Mouse (Mus musculus): ENCODE measurements around the gene Phactr1.

The Phactr1 gene

DNA sequence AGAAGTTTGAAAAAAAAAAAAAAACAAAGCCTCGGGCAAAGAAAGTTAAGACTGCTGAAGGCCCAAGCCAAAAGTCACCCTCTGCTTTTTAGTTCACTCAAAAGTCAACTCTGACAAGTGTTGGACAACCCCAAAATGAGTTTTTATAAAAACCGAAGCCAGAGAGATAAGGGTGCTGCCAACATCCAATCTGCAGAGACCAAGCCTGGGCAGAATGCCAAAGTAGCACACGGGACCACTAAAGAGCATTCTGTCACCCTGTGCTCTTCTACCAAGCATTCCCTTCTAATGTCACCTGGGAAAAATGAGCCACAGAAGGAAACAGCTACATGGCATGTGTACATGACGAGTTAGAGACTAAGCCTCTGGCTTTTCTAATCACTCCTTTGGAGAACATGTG, 454.0 kb downstream of the Phactr1 start:
- DNase-seq, result no peak

DNA sequence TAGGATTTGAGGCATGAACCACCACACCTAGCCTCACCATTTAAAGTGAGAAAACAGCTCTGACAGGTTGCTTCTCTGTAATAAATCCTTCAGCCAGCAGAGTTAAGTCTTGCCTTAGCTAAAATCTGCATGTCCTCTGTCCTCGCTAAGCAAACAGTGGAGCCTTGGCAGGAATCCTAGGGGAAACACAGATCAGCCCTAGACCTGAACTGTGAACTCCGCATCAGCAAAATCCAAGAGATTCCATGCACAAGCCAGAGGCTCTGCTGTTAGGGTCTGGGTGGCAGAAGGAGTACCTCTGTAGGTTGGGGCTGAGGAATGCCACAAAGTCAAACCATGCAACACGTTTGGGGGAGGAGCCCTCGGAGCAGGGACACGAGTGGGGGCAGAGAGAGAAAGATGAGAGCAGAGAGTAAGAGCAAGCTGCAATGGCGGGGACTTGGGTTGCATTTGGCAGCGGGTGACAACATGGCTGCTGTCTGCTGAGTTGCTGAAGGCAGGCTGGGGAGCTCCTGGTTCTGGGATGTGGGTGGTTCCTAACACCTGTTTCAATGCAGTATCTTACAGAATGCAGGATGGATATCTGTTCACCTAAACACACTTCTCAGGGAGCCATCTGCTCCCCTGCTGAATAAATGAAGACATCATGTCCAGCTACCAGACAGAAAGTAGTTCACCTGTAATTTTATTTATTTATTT, 464.4 kb downstream of the Phactr1 start:
- DNase-seq, result peak; percentile 56

DNA sequence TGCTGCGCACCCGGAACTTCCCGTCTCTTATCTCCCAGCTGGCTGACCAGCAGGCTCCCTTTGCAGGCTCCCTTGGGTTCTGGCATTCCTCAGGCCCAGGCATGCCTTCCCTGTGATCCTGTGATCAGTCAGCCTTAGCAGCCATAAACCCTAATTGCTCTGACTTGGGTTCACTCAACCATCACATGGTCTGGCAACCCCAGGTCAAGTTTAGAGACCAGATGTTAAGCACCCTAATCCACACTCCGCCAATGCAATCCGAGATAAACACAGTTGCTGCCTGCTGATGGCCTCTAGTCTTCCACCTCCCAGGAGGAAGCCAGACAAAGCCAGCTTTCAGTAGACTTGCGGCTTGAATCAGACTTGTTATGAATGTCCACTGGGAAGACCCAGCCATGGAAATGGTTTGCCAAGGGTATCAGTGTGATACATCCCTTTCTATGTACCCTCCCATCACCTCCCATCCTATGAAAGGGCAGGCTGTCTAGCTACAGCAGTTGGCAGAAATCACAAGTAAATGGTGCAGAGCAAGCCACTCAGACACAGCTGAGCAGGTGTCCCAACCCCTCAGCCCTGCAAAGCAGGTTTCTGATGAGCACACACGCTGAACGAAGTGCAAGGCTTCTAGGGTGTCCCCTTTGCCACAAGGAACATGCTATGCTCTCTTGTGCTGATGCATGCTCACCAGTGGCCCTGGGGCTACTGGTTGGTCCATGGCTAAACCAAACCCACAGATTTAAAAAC, 466.3 kb downstream of the Phactr1 start:
- peak; percentile 69 for DNase-seq

DNA sequence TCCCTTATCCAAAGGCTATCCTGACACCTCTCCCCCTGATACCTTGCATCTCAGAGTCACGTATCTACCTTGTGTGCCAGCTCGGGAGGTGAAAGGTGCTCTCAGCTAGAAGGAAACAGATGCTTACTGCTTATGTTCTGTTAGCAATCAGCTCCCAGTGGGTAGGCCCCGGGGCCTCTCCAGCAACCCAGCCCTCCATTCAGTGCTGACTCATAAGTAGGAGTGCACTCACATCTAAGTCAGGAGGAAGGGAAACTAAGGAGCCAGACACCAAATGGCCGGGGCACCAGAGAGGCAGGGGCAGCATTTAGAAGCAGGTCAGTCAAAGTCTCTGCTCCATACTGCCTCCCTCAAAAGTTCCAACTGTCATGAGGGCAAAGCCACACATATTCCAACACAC, 468.3 kb downstream of the Phactr1 start:
- no peak for DNase-seq

DNA sequence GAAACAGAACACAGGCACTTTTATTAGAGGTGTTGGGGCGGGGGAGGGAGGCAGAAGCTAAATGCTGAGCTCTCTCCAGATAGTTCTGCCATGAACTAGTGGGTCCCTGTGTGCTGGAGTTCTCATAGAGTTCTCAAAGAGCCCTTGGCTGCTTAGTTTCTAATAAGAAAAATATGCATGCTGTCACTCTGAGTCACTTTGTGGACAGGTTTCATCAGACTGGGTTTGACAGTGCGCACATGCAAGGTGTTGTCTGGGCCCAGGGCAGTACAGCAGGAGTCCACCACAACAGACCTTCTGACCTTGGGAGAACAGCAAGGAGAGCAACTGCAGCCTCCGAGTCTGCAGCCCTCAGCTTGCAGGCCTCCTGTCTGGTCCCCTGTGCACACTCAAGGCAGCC, 469.2 kb downstream of the Phactr1 start:
- DNase-seq, result no peak

DNA sequence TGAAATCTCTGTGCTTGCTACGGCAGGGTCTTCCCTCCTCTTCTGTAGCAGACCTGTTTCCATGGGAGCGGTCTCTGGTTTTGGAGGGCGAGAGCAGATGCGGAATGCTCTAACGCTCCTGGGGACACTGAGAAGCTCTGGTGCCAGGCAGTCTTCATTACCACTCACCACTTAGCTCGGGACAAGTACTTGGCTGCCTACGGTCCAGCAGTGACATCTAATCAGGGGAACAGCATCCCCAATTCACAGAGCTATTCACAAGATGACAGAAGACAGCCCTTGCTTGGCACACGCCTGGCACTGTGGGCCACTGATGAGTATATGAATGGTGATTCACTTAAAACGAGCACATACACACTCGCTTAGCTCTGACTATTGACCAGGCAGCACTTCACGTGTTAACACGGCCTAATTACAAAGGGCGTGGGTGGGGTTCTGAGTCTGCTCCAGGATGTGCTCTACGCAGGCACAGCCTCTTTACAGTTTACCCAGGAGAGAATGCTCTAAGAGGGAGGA, 471.6 kb downstream of the Phactr1 start:
- DNase-seq, result no peak

DNA sequence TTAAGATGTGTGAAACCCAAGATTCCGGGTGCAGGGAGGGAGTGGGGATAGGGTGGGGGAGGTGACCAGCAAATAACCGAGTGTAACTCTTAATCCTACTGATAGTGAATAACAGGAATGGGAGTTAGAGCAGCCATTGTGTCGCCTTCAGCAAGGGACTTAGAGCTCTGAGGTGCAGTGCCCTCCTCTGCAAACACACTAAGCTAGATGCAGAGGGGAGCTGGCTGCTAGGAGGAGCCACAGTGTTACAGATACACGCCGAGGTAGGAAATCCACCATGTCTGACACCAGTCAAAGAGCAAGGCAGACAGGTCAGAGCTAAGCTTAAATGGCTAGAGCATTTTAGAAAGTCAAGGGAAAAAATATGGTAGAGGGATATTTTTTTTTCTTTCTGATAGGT, 476.9 kb downstream of the Phactr1 start:
- no peak for DNase-seq

DNA sequence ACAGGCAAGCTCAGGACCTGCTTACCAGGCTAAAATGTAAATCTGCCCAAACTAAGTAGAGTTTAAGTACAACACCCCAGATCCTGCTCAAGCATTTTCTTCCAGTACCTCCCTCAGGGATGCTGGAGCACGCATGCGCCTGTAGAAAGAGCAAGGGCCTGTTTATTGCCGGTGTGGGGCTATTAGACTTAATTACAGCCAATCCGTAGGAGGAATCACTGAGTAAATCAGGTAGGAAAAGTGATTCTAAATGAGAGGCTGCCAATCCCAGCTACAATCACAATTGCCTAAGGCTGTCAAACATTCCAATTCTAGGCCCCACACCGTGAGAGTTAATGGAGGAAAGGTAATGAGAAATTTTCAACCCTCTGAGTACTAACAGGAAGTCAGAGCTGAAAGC, 477.9 kb downstream of the Phactr1 start:
- peak; percentile 46 for DNase-seq

DNA sequence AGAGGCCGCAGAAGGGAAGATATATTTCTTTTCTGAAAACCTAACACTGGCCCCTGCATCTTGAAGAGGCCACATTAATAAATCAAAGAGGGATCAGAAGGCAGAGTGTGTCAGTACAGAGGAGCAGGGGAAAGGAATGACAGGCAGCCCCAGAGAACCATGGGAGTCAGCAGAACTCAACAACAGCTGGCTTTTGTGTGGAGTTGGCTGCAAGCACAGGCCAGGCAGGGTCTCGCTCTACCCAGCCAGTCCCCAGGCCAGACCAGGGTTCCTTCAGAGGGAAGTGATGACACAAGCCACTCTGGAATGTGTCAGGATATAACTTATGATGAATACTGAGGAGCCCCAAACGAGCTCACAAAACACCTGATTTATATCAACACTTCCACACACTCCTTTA, 479.0 kb downstream of the Phactr1 start:
- DNase-seq, result peak; percentile 77

DNA sequence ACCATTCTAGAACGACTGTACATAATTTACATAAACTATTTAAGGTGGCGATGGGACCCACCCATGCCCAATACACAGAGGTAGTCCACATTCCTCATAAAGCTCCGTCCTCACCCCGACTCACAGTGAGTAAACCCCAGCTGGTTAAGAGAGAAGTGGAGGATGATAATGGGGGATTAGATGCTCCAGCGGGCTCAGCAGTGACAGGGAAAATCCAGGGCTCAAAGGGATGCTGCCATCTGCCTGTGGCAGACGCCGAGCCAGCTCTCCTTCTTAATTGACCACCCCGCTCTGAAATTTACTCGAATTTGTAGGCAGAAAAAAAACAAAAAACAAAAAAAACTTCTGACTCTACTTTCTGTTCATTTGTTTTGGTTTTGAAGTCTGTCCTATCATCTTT, 487.3 kb downstream of the Phactr1 start:
- no peak for DNase-seq

DNA sequence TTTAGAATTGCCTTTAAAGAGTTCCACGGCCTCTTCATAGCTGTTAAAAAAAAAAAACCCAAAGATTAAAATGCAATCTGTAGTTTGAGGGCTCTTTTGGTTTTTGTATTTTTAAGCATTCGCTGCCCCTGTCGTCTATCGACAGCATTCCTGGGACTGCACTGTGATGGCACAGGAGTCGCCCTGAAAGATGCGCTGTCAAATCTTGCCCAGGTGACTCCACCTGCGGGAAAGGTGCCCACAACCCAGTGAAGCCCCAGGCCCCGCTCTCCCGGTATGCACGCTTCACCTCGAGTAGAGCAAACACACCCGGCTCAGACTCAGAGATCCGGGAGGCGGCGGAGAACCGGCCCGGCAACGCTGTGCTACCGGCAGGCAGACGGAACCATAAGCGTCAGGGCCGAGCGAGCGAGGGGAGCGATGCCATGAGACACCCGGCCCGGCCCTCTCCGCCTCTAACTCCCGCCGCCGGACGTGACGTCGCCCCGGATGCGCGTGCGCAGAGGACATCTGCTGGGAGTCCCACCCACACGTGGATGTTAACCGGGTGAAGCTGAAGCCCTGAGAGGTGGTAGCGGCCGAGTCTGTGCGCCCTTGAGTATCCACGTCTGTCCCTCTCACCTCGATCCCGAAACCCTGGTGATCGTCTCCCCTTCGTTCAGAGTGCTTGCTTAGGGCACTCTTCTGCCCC, 490.7 kb downstream of the Phactr1 start, which contains the start of gene Tbc1d7:
Gene Tbc1d7, minus strand, starts transcription at position 482 of the 691 bp plus-strand sequence.
- peak; percentile 98 for DNase-seq

DNA sequence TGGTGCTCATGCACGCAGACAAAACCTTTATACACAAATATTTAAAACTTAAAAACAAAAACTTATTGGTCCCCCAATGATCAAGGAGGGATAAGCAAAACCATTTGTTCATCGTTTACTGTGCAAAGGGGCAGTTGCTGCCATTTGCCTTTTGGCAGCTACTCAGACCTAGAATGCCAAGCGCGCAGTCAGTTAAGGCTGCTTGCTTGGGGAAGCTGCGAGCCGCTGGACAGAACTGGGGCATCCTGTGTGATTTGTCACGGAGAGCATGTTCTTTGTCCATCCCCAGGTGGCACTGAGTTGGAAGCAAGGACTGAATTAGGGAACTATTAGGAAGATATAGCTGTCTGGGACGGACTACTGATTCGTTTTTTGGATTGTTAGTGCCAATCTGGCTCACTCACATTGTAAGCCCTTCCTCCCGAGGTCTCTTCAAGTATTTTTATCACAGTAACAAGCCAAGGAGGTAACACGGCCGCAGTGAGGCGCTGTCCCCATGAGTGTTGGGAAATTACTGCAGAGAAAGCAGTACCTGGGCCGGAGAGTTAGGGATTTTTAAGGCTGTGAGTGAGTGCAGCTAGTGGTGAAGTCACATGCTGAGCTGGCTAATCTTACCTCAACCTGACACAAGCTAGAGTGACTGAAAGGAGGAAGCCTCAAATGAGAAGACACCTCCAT, 491.8 kb downstream of the Phactr1 start:
- no peak for DNase-seq

DNA sequence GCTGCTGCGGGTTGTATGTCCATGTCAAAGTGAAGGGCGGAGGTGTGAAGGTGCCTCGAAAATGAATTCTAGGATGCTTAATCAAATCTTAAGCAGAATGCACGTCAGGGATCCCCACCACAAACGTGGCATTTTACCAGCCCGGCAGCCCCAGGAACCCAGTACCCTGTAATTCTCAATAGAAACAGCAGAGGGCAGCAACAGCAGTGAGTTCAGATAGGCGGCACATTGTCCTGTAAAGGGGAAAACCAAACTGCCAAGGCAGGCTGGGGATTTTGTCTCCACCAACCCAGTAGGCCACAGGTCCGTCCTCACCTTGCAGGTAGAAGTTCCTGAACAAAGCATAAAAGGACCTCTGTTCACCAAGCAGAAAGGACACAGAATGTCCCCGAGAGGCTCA, 492.8 kb downstream of the Phactr1 start:
- DNase-seq, result peak; percentile 83

DNA sequence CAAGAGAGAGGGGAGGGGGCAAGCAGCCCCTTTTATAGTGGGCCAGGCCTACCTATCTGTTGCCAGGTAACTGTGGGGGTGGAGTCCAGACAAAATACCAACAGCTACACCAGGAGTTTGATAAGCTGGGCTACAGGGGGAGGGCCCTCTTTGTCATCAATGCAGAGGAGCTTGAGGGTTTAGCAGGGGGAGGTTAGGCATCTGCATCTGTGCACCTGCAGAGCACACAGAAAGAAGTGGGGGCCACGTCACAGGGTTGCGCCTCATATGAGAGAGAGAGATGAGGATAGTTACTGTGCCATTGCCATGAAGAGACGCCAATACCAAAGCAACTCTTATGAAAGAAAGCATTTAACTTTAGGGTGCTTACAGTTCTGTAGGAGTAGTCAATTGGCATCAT, 496.3 kb downstream of the Phactr1 start:
- no peak for DNase-seq

DNA sequence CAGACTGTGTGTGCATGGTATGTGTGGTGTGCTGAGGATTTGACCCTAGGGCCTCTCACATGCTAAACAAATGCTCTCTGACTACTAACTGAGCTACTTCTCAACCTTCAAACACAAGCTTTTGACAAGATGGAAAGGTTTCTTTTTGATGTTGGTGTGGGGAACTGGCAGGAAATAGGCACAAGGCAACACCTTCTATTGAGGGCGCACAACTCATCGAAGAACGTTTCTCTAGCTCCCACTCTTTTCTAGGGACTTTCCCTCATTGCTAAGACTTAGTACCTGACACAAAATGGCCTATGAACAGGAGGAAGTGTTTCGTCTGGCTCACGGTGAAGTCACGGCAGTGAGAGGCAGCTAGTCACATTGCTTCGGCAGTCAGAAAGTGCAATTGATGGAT, 496.9 kb downstream of the Phactr1 start:
- DNase-seq, result no peak

DNA sequence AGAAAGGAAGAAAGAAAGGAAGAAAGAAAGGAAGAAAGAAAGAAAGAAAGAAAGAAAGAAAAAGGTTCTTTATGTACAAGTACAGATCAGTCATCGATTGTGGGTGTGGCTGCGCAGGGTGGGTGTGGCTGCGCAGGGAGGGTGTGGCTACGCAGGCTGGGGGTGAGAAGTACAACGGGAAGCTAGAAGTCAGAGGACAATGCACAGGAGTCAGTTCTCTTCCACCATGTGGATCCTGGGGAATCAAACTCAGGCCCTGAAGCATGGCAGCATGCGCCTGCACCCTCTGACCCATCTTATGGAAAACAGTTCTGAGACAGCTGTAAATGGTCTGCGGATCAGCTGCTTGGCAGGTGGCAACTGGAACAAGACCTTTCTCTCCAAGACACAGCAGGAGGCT, 500.7 kb downstream of the Phactr1 start:
- DNase-seq, result no peak

DNA sequence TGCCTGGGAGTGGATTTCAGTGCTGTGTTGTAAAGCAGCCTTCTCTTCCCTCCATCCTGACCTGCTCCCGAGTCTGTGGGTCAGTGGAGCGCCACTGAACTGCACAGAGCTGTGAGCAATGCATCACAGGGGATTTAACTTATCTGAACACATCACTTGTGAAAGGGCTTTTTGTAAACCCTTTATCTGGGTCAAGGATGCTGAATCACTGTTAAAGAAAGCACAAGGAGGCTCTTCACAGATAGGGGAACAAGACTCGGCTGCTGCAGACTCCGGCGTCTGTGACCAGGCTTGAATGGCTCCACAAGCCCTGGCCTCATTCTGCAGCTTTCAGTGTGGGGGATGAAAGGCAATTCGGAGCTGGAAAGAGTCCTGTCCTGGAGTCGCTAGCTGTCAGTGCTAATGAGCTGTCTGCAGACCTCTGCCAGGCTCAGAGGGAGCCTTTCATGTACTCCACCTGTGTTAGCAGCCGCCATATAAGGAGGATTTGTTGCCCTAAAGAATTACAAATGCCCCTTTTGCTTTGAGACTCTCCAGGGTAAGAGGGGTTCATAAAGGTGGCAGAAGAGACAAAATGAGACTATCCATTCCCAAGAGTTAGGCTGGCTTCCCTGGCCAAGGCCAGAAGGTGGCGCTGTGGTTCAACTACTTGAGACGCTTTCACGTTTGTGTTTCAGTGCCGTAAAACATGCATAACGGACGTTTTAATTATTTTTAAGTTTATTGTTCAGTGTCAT, 502.2 kb downstream of the Phactr1 start:
- DNase-seq, result peak; percentile 83

DNA sequence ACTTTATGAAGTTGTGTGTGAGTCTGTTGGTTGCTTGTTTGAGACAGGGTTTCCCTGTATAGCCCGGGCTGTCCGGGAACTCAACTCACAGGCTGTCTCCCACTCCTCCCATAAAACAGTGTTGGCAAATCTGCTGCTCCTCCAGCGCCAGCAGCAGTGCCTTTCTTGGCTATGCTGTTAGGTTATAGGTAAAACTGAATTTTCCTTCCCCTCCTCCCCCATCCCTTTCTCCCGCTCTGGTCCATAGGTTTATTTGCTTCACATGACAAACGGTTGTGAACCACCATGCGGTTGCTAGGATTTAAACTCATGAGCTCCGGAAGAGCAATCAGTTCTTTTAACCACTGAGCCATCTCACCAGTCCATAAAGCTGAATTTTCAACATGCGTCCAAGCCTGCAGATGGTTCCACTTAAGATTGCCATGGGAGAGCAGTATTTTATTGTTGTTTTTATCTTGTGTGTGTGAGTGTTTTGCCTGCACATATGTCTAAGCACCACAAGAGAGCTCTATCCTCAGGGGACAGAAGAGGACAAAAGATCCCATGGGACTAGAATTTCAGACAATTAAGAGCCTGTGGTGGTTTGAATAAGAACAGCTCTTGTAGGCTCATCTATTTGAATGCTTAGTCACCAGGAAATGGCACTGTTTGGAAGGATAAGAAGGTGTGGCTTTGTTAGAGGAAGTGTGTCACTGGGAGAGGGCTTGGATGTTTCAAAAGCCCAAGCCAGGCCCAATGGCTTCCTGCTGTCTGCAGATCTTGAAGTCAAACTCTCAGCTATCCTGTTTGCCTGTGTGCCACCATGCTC, 503.0 kb downstream of the Phactr1 start:
- DNase-seq, result no peak

DNA sequence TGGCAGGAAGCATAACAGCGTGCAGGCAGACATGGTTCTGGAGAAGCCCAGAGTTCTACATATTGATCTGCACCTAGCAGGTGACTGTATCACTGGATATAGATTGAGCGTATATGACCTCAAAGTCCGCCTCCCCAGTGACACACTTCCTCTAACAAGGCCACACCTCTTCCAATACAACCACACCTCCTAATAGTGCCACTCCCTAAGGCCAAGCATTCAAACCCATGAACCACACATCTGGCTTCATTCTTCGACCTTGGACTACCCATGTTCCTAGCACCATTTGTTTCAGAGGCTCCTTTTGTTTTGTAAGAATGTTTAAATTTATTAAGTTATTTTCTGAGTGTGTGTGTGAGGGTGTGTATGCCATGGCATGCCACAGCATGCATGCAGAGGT, 507.3 kb downstream of the Phactr1 start:
- no peak for DNase-seq

All from kidney, postnatal 14 days (tissue).